Mouse (Mus musculus): ENCODE results near the gene Ogdh. TPM values are rescaled to one million over a fixed set of nuclear protein-coding genes. Genes with fewer than 3 reads are reported as not detected.

Gene Ogdh
- polyA plus RNA-seq, 1 experiment: 34.8 TPM

DNA sequence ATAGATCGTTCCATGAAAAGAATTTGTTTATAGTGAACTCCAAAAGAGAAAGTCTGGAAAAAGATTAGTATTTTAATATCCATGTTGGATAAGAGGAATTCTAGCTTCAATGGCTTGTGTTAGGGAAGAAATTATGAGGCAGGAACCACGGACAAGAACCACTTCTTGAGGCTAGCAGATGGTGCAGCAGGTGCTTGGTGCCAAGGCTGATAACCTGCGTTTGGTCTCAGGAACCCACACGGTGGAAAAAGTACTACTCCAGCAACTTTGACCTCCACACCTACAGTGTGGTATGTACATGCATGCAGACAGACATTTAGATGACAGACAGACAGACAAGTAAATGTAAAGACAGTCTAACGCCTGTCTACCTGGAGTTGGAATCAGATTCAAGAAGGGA, 27.1 kb downstream of the Ogdh start:
- Histone ChIP-seq H3K4me1 (peaks cover 28% of the 10 kb centered on the region), H3K4me3 (replicated peaks) (no peak overlapping the region), H3K36me3 (replicated peaks; ENCODE audit: low read length) (peaks cover 94% of the 10 kb centered on the region), H3K27me3 (replicated peaks) (no peaks in the 10 kb centered on the region), H3K9me3 (no peaks in the 10 kb centered on the region)
- TF ChIP-seq GATA1 (IDR thresholded peaks at IDR 0.05; ENCODE audit: borderline replicate concordance, low read length): no peak
- no peak for TF ChIP-seq FLI1 (IDR thresholded peaks at IDR 0.05; ENCODE audit: low read length)

DNA sequence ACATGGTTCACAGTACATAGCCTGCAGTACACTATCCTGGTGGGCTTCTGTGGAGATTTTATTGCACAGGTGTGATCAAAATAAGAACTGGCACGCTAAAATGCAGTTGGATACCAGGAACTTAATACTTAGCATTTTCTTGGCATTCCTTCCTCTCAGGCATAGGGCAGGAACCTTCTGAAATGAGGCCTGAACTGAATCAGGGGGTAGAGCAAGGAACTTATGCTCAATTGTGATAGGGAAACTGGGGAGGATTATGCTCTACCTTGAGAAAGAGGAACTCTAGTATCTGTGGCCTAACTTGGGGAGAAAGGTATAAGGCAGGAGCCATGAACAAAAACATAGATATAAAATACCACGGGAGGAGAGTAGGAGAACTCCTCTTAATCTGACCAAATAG, 27.9 kb downstream of the Ogdh start:
- Histone ChIP-seq H3K36me3 (replicated peaks; ENCODE audit: low read length) (peaks cover 93% of the 10 kb centered on the region), H3K4me1 (peaks cover 36% of the 10 kb centered on the region), H3K27me3 (replicated peaks) (no peaks in the 10 kb centered on the region), H3K9me3 (no peaks in the 10 kb centered on the region), H3K4me3 (replicated peaks) (no peak overlapping the region)
- no peak for TF ChIP-seq FLI1 (IDR thresholded peaks at IDR 0.05; ENCODE audit: low read length)
- TF ChIP-seq GATA1 (IDR thresholded peaks at IDR 0.05; ENCODE audit: borderline replicate concordance, low read length): no peak

DNA sequence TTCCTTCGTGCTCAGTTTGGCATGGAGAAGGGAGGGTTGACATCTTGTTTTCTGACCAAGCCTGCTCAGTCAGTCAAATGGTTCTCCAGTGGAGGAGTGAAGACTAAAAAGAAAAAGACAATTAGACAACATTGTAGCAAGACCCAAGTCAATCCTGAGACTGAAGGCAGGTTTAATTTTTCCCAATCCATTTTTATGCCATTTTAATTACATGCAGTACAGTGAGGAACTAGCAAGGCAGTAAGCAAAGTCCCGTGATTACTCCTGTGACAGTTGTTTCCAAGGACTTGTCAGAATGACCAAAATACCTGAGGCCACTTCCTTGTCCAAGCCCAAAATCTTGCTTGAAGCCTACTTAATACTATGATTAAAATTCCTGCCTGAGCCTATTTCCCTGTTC, 30.7 kb downstream of the Ogdh start:
- H3K36me3 ChIP-seq (replicated peaks; ENCODE audit: low read length): peaks cover 88% of the 10 kb centered on the region
- TF ChIP-seq FLI1 (IDR thresholded peaks at IDR 0.05; ENCODE audit: low read length) (no peak), GATA1 (IDR thresholded peaks at IDR 0.05; ENCODE audit: borderline replicate concordance, low read length) (no peak)

DNA sequence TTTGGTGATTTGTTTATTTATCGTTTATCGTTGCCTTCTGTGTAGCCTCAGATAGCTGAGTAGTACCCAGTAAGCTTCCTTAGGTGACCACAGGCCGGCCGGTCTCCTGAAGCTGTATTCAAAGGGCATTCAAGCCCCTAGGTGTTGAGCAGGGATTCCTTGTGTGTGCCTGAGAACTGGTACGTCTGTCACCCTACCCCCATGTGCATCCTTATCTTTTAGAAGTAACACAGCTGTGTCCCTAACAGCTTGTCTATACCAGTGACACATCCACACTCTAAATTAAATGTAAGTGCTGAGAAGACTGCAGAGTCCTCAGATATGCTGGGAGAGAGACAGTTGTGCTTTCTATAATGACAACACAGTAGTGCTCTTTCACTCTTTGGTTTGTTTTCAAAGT, 31.9 kb downstream of the Ogdh start:
- peaks cover 82% of the 10 kb centered on the region for H3K36me3 ChIP-seq (replicated peaks; ENCODE audit: low read length)
- H3K27me3 ChIP-seq (replicated peaks): no peaks in the 10 kb centered on the region
- no peak for TF ChIP-seq GATA1 (IDR thresholded peaks at IDR 0.05; ENCODE audit: borderline replicate concordance, low read length)
- no peak for TF ChIP-seq FLI1 (IDR thresholded peaks at IDR 0.05; ENCODE audit: low read length)
- H3K4me3 ChIP-seq (replicated peaks): no peak overlapping the region
- H3K4me1 ChIP-seq: peaks cover 44% of the 10 kb centered on the region
- H3K9me3 ChIP-seq: no peaks in the 10 kb centered on the region

More for the DNA sequence above, 30.7 kb downstream of the Ogdh start:
- H3K27me3 ChIP-seq (replicated peaks): no peaks in the 10 kb centered on the region
- no peak overlapping the region for H3K4me3 ChIP-seq (replicated peaks)
- no peaks in the 10 kb centered on the region for H3K9me3 ChIP-seq
- peaks cover 44% of the 10 kb centered on the region for H3K4me1 ChIP-seq

DNA sequence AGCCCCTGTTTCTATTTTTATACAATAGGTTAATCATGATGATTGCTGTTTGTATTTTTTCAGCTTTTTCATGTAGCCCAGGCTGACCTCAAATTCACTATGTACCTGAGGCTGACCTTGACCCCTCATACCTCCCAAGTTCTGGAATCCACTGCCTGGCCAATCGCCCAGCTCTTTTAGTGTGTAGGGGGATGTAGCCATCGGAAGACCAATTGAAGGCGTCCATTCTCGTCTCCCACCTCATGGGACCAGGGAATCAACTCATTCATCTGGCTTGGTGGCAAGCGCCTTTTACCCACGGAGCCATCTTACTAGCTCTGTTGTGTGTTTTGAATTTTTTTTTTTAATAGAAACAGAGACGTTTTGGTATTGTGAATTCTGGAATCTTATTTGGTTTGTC, 39.8 kb downstream of the Ogdh start:
- H3K4me3 ChIP-seq (replicated peaks): no peak overlapping the region
- peaks cover 62% of the 10 kb centered on the region for H3K36me3 ChIP-seq (replicated peaks; ENCODE audit: low read length)
- TF ChIP-seq FLI1 (IDR thresholded peaks at IDR 0.05; ENCODE audit: low read length) (no peak), GATA1 (IDR thresholded peaks at IDR 0.05; ENCODE audit: borderline replicate concordance, low read length) (no peak)

DNA sequence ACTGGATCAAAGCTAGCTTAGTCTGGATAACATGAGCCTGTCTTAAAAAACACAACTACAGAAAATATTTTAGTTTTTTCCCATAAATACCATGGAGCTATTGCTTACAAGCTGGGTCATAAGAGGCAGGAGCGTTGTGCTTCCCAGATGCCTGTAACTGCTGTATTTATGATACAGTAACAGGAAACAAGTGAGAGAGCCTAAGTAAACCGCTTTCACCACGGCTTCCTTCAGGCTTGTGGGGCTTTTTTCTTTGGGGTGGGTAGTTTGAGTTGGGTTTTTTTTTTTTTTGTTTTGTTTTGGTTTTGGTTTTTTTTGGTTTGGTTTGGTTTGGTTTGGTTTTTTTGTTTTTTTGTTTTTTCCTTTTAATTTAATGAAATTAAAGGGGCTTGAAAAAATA, 41.2 kb downstream of the Ogdh start:
- peaks cover 69% of the 10 kb centered on the region for H3K36me3 ChIP-seq (replicated peaks; ENCODE audit: low read length)
- peaks cover 38% of the 10 kb centered on the region for H3K4me1 ChIP-seq
- TF ChIP-seq FLI1 (IDR thresholded peaks at IDR 0.05; ENCODE audit: low read length): no peak
- no peak for TF ChIP-seq GATA1 (IDR thresholded peaks at IDR 0.05; ENCODE audit: borderline replicate concordance, low read length)
- H3K4me3 ChIP-seq (replicated peaks): peak overlapping the region; percentile 79
- no peaks in the 10 kb centered on the region for H3K27me3 ChIP-seq (replicated peaks)
- H3K9me3 ChIP-seq: no peaks in the 10 kb centered on the region

More for the DNA sequence above, 39.8 kb downstream of the Ogdh start:
- no peaks in the 10 kb centered on the region for H3K9me3 ChIP-seq
- H3K27me3 ChIP-seq (replicated peaks): no peaks in the 10 kb centered on the region
- H3K4me1 ChIP-seq: peaks cover 38% of the 10 kb centered on the region

DNA sequence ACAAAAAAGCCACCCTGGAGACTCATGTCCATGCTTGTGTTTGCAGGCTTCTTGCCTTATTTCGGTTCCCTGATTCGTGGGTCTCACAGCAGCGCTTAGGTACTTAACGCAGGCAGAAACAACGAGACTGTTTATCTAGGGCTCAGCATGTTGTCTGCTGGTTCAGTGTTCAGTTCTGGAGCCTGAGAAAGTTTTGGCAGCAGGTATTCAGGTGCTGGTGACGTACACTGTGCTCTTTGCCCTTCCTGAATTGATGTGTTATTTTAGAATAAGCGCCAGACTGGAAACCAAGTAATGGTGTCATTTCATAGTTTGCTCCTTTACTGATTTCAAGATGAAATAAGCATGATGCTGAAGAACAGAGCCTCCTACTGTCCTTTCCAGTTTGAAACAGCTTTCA, 42.0 kb downstream of the Ogdh start:
- Histone ChIP-seq H3K4me3 (replicated peaks) (peak overlapping the region; percentile 38), H3K4me1 (peaks cover 38% of the 10 kb centered on the region), H3K9me3 (no peaks in the 10 kb centered on the region), H3K36me3 (replicated peaks; ENCODE audit: low read length) (peaks cover 72% of the 10 kb centered on the region), H3K27me3 (replicated peaks) (no peaks in the 10 kb centered on the region)
- no peak for TF ChIP-seq GATA1 (IDR thresholded peaks at IDR 0.05; ENCODE audit: borderline replicate concordance, low read length)
- TF ChIP-seq FLI1 (IDR thresholded peaks at IDR 0.05; ENCODE audit: low read length): no peak

DNA sequence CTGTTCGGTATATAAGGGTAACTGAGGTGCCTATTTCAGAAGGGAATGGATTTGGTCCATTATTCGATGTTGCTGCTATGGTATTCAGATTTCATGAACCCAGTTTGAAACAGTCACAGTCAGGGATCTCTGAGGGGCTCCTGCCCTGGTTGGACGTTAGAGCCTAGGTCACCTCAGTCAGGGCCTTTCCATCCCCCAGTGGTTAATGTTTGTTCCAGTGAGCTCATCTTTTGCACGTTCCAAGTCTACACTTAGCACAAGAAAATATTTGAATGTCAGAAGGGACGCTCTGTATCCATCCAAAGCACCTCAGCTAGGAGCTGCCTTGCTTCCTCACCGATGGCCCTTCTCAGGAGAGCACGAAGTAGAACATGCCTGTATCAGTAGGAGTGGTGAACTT, 43.9 kb downstream of the Ogdh start:
- no peaks in the 10 kb centered on the region for H3K9me3 ChIP-seq
- H3K36me3 ChIP-seq (replicated peaks; ENCODE audit: low read length): peaks cover 76% of the 10 kb centered on the region
- peaks cover 38% of the 10 kb centered on the region for H3K4me1 ChIP-seq
- TF ChIP-seq FLI1 (IDR thresholded peaks at IDR 0.05; ENCODE audit: low read length) (no peak), GATA1 (IDR thresholded peaks at IDR 0.05; ENCODE audit: borderline replicate concordance, low read length) (no peak)
- H3K4me3 ChIP-seq (replicated peaks): no peak overlapping the region
- H3K27me3 ChIP-seq (replicated peaks): no peaks in the 10 kb centered on the region

DNA sequence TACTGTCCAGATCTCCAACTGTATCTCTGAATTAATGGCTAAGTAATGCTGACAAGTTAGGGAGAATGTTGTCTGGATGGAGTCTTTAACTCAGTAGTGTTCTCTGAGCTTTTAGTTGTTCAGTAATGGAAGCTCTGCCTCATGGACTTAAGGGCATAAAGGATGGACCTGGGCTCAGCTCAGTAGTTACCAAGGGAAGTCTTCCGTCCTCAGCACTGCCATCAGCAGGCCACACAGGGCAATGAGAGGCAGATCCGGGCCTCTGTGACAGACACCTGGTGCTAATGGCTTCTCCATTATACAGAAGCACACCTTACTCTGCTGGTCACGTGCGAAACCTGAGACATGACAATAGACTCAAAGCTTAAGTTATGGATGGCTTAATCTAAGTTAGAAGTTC, 45.3 kb downstream of the Ogdh start:
- H3K4me3 ChIP-seq (replicated peaks): no peak overlapping the region
- peaks cover 81% of the 10 kb centered on the region for H3K36me3 ChIP-seq (replicated peaks; ENCODE audit: low read length)
- no peaks in the 10 kb centered on the region for H3K9me3 ChIP-seq
- TF ChIP-seq FLI1 (IDR thresholded peaks at IDR 0.05; ENCODE audit: low read length) (no peak), GATA1 (IDR thresholded peaks at IDR 0.05; ENCODE audit: borderline replicate concordance, low read length) (no peak)
- no peaks in the 10 kb centered on the region for H3K27me3 ChIP-seq (replicated peaks)
- H3K4me1 ChIP-seq: peaks cover 30% of the 10 kb centered on the region

DNA sequence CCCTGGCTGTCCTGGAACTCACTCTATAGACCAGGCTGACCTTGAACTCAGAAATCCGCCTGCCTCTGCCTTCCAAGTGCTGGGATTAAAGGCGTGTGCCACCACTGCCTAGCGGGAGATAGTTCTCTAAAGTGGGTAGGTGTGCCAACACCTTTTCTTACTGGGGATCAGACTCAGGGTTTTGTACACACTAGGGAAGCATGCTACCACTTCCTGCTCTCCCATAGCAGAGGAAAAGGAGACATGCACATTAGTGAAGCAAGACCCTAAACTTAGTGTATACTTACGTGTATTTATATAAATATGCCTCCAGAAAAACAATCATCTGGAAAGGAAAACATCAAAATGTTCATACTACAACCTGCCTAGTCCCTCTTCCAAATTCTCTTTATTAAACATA, 54.5 kb downstream of the Ogdh start:
- no peaks in the 10 kb centered on the region for H3K27me3 ChIP-seq (replicated peaks)
- no peaks in the 10 kb centered on the region for H3K4me1 ChIP-seq
- no peak overlapping the region for H3K4me3 ChIP-seq (replicated peaks)
- H3K9me3 ChIP-seq: no peaks in the 10 kb centered on the region
- H3K36me3 ChIP-seq (replicated peaks; ENCODE audit: low read length): peaks cover 98% of the 10 kb centered on the region
- TF ChIP-seq FLI1 (IDR thresholded peaks at IDR 0.05; ENCODE audit: low read length): no peak
- TF ChIP-seq GATA1 (IDR thresholded peaks at IDR 0.05; ENCODE audit: borderline replicate concordance, low read length): no peak

DNA sequence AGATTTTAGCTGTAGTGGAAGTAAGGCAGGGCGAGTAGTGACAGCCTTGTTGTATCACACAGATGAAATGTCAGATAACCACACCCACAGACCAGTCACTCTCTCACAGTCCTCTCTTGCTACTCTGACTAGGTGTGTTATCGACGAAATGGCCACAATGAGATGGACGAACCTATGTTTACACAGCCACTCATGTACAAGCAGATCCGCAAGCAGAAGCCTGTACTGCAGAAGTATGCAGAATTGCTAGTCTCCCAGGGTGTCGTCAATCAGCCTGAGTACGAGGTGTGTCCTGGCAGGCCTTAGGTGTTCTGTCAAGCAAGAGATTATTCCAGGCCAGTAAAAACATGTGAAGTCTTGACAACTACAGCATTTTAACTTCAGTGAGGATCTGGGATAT, 55.5 kb downstream of the Ogdh start:
- Histone ChIP-seq H3K27me3 (replicated peaks) (no peaks in the 10 kb centered on the region), H3K9me3 (no peaks in the 10 kb centered on the region), H3K4me1 (no peaks in the 10 kb centered on the region), H3K4me3 (replicated peaks) (no peak overlapping the region), H3K36me3 (replicated peaks; ENCODE audit: low read length) (peaks cover 95% of the 10 kb centered on the region)
- no peak for TF ChIP-seq GATA1 (IDR thresholded peaks at IDR 0.05; ENCODE audit: borderline replicate concordance, low read length)
- no peak for TF ChIP-seq FLI1 (IDR thresholded peaks at IDR 0.05; ENCODE audit: low read length)
